Mouse (Mus musculus) kidney, adult 9 months (tissue): Measurements from ENCODE around the gene Rps6kb2.
A peak's percentile ranks its signal among the peaks of the same experiment; 100 is the strongest.

Source experiments
- DNase-seq: peaks from one replicate; pipeline ENCODE4 v3.0.0; 2022

The Rps6kb2 gene

GRCm38 (mm10) chr19:4153232-4153654 is 9.9 kb downstream of the Rps6kb2 start, which contains the start of gene Ptprcap:
Gene Ptprcap, plus strand, starts transcription at chr19:4153604.
- DNase-seq: no peak

- no peak for DNase-seq
Measured at GRCm38 (mm10) chr19:4152445-4153231, 10.5 kb downstream of the Rps6kb2 start.

- no peak for DNase-seq
Measured at GRCm38 (mm10) chr19:4151898-4152297, 11.3 kb downstream of the Rps6kb2 start.

- DNase-seq: no peak
Measured at GRCm38 (mm10) chr19:4151488-4151860, 11.7 kb downstream of the Rps6kb2 start.

DNA sequence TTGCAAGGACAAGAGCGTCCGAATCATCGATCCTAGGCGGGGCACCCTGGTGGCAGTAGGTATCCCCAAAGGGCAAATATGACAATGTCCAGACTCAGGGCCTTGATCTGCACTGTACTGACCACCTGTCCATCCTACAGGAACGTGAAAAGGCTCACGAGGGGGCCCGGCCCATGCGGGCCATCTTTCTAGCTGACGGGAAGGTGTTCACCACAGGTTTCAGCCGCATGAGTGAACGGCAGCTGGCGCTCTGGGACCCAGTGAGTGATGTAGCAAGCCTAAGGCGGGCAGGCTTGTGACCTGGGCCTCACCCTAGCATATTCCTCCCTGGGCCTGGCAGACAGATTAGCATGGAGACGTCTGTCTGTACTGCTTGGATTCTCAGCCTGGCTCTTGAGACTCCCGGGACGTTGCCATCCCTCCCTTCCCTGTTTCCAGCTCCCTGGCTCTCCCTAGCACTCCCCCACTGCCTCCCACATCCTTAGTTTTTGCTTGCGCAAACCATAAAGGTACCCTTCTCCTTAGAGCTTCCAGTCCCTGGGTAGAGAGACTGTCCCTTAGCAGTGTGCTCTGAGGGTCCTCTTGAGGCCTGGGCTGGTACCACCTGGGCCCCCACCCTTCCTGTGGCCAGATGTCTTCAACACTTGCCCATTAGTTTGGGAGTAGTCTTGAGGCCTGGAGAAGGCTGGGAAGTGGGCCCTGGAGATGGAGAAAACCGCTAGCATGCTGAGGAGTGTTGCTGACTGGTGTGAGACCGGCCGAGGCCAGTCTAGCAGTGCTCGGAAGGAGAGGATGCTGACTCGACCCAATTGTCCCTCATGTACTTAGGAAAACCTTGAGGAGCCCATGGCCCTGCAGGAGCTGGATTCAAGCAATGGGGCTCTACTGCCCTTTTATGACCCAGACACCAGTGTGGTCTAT is 12.3 kb downstream of the Rps6kb2 start:
- no peak for DNase-seq

DNA sequence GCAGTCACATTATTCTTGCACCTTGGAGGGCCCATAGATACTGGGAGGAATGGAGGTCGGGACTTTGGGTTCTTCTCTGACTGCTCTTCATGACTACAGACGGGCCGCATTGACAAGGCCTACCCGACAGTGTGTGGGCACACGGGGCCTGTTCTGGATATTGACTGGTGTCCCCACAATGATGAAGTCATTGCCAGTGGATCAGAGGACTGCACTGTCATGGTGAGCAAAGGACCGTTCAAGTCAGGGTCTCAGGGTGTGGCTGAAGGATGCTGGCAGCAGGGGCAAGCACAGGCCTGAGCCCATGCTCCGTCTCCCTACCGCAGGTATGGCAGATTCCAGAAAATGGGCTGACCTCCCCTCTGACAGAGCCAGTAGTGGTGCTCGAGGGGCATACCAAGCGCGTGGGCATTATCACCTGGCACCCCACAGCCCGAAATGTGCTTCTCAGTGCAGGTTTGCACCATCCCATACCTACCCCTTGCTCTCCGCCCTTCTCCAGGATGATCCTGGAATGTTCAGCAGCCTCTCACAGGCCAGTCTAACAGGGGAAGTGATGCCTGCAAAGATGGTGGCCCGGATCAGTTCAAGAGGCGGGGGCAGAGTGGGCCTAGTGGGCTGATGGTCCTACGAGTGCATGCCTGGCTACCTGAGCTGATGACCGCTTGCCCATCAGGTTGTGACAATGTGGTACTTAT is 13.2 kb downstream of the Rps6kb2 start:
- no peak for DNase-seq

DNA sequence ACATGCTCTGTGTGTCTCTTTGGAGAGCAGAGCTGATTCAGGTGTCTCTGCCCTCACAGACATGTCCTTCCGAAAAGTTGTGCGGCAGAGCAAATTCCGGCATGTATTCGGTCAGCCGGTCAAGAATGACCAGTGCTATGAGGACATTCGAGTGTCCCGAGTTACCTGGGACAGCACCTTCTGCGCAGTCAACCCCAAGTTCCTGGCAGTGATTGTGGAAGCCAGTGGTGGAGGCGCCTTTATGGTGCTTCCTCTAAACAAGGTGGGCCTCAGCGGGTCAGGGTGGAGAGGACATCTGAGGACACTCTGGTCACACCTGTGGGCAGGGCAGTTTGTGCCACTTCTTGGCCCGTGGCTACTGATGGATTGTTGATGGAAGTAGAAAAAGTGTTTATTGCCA is 13.9 kb downstream of the Rps6kb2 start:
- DNase-seq: no peak

DNA sequence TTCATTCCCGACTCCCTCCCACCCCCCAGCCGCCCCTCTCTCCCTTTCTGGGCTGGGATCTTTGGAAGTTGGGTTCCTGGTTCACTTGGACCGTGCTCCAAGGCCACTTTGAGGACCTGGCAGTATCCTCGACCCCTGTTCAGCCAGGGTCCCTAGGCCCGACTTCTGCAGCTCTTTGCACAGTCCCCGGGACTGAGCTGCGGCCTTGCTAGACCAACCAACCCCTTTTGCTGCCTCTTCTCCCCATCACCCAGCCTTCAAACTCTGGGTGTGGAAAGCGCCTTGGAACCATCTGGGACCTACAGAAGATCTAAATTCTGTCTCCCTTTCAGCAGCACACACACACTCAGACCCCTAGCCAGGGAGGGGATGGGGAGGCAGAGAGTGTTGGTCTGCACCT is 14.3 kb downstream of the Rps6kb2 start:
- DNase-seq: peak; percentile 32

GRCm38 (mm10) chr19:4148491-4148806 is 14.7 kb downstream of the Rps6kb2 start, which contains the start of gene Coro1b:
Gene Coro1b, plus strand, starts transcription at chr19:4148619.
- DNase-seq: peak; percentile 98

DNA sequence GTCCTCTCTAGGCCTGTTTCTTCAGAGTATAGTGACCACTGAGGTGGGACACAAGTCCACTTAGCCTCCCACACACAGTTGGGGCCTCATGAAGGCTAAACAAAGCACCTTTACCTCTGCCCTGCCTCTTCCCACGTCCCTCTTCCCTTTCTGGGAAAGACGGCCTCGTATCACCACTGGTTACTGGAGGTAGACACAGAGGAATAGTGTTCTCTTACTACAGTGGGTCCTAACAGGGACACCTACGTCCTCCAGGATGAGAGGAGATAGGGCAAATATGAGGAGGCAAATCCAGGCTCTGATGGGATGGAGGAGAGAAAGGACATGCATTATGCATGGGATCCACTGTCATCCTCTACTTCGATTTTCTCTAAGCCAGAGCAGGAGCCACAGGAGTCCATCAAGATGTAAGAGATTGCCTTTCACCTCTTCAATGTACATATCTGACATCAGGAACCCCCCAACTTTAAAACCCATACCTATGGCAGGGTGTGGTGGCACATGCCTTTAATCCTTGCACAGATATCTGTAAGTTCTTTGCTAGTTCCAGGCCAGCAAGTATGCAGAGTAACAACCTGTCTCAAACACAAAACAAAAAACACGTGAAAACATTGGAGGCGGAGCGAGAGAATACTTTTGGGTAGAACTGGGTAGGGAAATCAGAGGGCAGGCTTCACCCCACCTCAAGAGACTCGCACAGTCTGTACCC is 15.2 kb downstream of the Rps6kb2 start:
- DNase-seq: no peak

- DNase-seq: peak; percentile 33
Measured at GRCm38 (mm10) chr19:4147022-4147405, 16.1 kb downstream of the Rps6kb2 start.

DNA sequence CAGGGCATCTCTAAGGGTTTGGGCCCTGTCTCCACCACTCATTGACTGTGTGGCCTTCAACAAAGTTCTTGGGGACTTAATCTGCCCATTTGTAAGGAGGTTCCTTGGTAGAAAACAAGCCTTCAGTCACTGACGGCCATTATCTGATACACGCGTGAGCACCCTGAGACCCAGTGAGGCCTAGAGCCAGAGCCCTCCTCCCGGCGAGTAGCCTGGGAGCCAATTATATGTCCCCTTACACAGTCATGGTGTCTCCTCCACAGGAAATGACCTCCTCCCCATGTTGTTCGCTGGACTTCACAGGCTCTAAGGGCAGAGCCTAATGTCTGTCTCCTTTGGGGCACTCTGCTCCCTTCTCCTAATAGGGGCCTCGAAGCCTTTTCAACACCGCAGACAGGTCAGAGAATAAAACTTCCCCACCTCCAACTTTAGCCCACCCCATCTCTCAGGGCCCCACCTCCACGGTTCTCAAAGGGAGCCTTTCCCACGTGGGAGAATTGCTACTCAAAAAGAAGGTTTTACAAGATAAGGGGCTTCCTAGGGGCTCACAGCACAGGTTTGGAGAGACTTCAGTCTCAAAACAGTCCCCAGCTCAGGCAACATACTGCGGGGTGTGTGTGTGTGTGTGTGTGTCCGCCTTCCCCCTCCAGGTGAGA is 16.7 kb downstream of the Rps6kb2 start:
- DNase-seq: no peak

DNA sequence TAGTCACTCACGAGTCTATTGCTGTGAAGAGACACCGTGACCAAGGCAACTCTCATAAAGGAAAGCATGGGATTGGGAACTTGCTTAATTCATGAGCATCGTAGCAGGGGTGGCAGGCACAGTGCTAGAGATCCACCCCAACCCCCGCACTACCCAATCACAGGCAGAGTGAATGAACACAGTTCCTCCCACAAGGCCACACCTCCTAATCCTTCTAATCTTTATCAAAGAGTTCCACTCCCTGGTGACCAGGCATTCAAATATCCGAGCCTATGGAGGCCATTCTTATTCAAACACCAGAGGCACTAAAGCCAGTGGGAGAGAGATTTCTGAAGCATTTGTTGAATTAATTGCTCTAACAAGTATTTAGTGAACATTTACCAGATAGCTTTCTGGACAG is 17.2 kb downstream of the Rps6kb2 start:
- peak; percentile 11 for DNase-seq

- peak; percentile 49 for DNase-seq
Measured at GRCm38 (mm10) chr19:4144550-4145498, 18.3 kb downstream of the Rps6kb2 start.

- no peak for DNase-seq
Measured at GRCm38 (mm10) chr19:4143759-4144268, 19.3 kb downstream of the Rps6kb2 start, which contains the start of gene Cabp4. Gene Cabp4, minus strand, starts transcription at chr19:4144033.

- peak; percentile 51 for DNase-seq
Measured at GRCm38 (mm10) chr19:4142416-4143173, 20.6 kb downstream of the Rps6kb2 start.

GRCm38 (mm10) chr19:4140147-4140546 is 23.0 kb downstream of the Rps6kb2 start:
- no peak for DNase-seq

DNA sequence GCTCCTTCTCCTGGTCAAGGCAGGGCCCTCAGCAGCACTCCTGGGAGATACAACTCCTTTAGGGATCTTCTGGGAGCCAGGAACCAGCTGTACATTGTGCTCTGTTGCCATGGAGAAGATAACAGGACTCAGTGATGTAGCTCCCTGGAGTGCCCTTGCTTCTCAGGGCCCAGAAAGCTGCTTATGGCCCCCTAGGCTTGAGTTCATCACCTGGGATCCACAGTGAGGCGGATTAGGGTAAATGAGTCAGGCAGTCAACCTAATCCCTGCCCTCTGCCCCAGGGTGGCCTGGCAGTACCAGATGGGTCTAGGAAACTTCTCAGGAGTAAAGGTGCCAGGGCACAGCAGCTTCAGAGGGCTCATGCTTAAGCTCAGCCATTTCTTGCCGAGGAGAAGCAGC is 23.7 kb downstream of the Rps6kb2 start, which contains the start of gene Gpr152:
Gene Gpr152, plus strand, starts transcription at position 342 of the 400 bp plus-strand sequence.
- no peak for DNase-seq

- DNase-seq: no peak
Measured at GRCm38 (mm10) chr19:4137913-4138312, 25.2 kb downstream of the Rps6kb2 start.

DNA sequence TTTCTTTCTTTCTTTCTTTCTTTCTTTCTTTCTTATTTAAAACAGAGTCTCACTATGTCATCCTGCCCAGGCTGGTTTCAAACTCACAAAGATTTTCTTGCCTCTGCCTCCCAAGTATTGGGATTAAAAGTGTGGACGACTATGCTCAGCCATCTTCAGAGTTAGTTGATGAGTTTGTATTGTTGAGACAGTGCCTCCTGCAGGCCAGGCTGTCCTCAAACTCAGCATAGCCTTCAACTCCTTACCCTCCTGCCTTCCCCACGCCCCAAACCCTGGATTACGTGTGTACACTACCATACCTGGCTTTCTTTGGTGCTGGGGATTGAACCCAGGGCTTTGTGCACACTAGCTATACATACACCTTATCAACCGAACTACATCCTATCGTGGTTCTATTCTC is 26.7 kb downstream of the Rps6kb2 start:
- no peak for DNase-seq
